Mouse (Mus musculus): Measurements from ENCODE around the gene Ctdspl.

Gene Ctdspl

GRCm38 (mm10) chr9:119025263-119025662 lies 99.0 kb downstream of the Ctdspl start:
- DNase-seq (ENCODE audit: extremely low spot score, low spot score) = no peak

DNA sequence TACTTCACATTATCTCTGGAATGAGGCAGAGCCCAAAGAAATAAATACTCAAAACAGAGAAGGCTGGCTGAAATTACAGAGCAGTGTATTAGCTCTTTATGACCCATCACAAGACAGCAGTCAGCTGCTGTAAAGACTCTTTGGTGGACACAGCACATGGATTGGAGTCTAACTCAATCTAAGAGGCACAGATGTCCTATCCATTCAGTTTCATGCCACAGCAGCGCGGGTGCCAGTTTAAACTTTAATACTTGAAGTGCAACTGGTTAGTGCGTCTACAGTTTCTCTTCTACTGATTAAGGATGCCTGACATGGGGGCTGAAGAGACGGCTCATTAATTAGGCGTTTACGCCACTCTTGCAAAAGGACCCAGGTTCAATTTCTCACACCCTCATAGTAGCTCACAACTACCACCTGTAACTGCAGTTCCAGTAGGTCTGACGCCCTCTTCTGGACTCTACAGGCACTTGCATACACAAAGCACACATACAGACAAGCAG lies 99.6 kb downstream of the Ctdspl start:
- DNase-seq (ENCODE audit: extremely low spot score, low spot score) = no peak

DNA sequence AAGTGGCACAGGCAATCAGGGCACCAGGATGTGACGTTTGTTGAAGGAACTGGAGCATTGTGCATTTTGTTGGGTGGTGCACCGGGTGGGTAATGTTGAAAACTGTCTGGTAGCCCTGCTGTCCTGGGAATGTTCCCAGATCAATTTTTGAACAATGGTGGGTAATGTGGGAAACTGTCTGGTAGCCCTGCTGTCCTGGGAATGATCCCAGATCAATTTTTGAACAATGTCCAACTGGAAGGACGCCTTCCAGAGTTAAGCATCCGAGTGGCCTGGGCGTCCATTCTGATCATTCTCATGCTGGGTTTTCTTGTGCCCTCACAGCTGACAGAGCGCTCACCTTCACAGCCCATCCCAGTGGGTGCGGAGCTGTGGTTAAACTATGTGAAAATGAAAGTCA lies 101.1 kb downstream of the Ctdspl start:
- DNase-seq (ENCODE audit: extremely low spot score, low spot score) = no peak

DNA sequence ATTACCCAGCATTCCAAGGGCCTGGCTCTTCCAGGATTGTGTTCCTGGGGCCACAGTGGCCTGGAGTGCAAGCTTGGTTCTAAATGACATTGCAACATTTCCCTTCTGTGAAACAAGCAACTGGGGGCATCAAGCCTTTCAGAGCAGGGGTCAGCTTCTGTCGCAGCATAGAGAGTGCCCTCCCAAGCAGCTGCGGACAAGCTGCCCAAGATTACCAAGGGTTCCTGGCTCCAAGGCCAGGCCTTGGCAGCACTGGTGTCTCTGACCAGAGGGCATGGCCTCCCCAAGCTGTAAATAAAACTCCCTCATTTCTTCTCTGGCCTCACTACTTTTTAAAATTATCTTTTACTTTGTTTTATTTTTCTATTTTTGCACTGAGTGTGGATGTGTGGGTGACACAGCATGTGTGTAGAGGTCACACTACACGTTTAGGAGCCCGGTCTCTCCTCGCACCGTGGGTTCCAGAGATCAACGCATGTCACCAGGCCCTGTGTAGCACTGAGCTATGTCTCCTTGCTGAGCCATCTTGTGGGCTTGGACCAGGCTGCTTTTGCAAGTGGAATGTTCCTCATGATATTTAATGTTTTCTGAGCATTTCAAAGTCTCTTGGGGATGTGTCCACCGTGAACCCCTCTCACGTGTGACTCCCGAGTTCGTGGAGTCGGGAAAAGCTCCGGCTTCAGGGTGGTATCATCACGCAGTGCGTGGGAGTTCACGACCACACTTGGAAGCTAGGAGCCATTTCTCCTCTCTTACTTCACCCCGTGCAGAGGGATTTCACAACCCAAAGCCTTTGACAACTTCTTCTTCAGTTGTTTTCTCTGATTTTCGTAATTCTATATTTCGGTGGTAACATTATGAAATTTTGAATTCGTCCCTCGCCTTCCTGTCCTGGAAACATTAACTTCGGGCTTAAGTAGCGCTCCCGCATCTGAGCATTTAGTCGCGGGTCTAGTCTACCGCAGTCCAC lies 102.3 kb downstream of the Ctdspl start:
- DNase-seq (ENCODE audit: extremely low spot score, low spot score) = no peak

DNA sequence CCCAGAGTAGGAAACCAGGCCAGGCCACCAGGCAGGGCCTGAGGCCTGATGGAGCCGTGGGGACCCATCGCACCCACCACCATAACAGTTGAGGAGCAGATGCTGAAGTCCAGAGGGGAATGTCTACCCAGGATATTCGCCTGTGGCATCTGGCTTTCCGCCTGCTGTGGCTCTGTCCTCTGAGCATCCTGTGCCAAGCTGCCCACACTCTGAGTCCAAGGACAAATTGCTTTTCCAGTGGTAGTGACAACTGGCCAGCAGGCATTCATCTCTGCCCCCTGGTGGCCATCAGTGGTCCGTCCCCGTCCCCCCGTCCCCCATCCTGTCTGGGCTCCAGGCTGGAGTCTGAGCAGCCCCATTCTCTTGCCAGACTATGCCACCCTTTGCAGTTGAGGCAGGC lies 103.3 kb downstream of the Ctdspl start:
- DNase-seq (ENCODE audit: extremely low spot score, low spot score) = peak; percentile 68

- no peak for DNase-seq (ENCODE audit: extremely low spot score, low spot score)
These were observed 104.8 kb downstream of the Ctdspl start for GRCm38 (mm10) chr9:119031038-119031437.

GRCm38 (mm10) chr9:119031772-119032171 lies 105.5 kb downstream of the Ctdspl start:
- DNase-seq (ENCODE audit: extremely low spot score, low spot score) = no peak

GRCm38 (mm10) chr9:119032538-119032937 lies 106.3 kb downstream of the Ctdspl start:
- DNase-seq (ENCODE audit: extremely low spot score, low spot score) = no peak

DNA sequence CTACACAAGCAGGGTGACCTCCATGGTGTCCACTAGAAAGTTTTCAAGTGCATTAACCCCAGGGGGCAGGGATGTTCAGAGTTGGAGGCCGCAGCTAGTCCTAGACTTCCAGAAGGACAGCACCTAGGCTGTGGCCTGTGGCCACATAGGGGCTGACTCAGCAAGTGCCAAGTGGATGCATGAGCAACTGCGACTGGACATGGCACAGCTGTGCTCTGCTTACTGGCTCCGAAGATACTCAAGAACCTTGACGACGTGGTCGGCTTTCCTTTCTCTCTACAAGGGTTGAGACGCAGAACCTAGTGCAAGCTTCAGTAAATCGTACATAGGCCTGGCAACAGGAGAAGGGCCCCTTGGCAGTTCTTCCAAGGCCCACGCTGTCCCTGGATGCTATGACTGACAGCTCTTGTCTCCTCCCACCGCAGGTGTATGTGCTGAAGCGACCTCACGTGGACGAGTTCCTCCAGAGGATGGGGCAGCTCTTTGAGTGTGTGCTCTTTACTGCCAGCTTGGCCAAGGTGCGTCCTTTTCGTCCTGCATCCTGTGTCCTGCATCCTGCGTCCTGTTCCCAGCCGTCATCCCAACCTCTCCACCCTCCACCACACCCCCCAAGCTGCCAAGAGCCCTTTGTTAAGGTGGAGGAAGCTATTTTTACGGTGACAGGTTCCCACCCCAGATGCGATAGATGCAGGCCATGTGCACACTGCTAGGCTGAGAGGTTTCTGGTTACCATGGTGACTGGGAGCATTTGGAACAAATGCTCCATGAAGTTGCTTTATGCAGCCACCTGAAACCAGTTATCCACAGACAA lies 107.1 kb downstream of the Ctdspl start:
- no peak for DNase-seq (ENCODE audit: extremely low spot score, low spot score)

- no peak for DNase-seq (ENCODE audit: extremely low spot score, low spot score)
These were observed 107.8 kb downstream of the Ctdspl start for GRCm38 (mm10) chr9:119034069-119034468.

- DNase-seq (ENCODE audit: extremely low spot score, low spot score) = no peak
These were observed 108.7 kb downstream of the Ctdspl start for GRCm38 (mm10) chr9:119034676-119035665.

DNA sequence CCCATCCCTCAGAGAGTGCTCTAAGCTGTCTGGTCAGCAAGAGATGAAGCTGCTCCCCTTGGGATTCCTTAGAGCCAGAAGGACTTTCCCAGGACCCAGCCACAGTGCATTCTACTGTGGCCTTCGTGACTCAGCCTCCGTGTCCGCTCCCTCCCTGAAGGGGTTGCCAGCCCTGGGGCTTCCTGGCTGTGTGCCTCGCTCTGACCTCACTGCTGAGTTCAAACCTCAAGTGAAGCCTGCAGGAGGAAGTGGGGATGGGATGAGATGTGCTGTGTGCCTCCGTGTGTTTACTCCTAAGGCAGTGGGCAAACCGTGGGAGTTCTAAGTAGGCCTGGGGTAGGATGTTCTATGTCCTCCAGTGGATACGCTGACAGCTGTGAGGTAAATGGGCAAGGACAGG lies 109.6 kb downstream of the Ctdspl start:
- no peak for DNase-seq (ENCODE audit: extremely low spot score, low spot score)

DNA sequence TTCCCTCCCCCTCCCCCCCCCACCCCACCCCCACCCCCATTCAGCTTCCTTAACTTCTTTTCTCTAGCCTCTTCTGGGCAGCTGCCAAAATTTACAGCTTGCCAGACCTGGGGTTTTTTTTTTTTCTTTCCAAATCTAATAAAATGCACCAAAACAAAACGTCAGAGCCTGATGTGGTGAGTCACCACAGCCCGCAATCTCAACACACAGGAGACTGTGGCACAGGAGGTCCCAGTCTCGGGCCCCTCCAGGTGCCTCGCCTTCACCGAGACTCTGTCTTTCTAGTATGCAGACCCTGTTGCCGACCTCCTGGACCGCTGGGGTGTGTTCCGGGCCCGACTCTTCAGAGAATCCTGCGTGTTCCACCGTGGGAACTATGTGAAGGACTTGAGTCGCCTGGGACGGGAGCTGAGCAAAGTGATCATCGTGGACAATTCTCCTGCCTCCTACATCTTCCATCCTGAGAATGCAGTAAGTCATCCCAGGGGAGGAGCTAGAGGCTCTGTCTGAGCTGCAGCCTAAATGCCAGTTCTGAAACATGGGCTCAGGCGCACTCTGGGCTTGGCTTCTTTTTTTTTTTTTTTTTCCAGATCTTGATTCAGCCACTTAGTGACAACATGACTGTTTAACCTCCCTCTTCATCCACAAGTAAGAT lies 111.0 kb downstream of the Ctdspl start:
- no peak for DNase-seq (ENCODE audit: extremely low spot score, low spot score)

- no peak for DNase-seq (ENCODE audit: extremely low spot score, low spot score)
These were observed 112.3 kb downstream of the Ctdspl start for GRCm38 (mm10) chr9:119038574-119038973.

- no peak for DNase-seq (ENCODE audit: extremely low spot score, low spot score)
These were observed 114.0 kb downstream of the Ctdspl start for GRCm38 (mm10) chr9:119040101-119040775.

DNA sequence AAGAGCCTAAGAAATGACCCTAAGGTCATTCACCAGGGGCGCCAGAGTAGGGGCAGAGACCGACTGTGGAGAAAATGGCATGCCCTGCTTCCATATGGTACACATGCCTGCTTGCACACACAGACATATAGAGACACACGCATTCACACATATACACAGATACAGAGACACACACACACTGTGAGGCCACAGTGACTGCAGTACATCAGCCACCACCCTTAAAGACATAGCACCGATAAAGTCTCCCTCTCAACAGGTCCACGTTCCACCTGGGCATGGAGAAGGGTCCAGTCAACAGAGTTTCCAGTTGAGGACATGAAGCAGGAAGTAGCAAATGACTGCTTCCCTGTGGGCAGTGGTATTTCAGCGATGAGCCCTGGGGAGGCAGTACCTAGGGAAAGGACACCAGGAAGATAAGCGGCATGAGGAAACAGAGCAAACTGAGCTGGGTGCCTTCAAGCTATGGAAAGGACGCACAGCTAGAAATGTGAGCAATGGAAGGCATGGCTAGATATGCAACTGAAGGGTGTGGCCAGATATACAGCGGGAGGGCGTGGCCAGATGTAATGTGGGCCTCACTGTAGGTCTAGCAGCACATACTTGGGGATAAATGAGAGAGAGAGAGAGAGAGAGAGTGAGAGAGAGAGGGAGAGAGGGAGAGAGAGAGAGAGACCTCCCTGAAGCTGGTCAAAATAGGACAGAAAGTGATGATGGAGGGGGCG lies 122.1 kb downstream of the Ctdspl start:
- DNase-seq (ENCODE audit: extremely low spot score, low spot score) = no peak

GRCm38 (mm10) chr9:119051158-119051557 lies 124.9 kb downstream of the Ctdspl start:
- no peak for DNase-seq (ENCODE audit: extremely low spot score, low spot score)

GRCm38 (mm10) chr9:119052154-119052944 lies 126.1 kb downstream of the Ctdspl start, which contains the start of gene Vill:
Vill (plus strand) TSS chr9:119052778.
- peak; percentile 65 for DNase-seq (ENCODE audit: extremely low spot score, low spot score)

All from neural tube, embryonic 10.5 days (tissue).